Mouse (Mus musculus) spleen, adult 2 months (tissue): ENCODE measurements around the gene Mrpl38.

Experiments
- CTCF ChIP-seq: fragments of 200-500 bp; IDR thresholded peaks from 2 replicates; pipeline ENCODE4 v1.5.1; 2011; ENCODE audit warnings: mild to moderate bottlenecking, inconsistent platforms; ENCODE audit not compliant: insufficient read depth, insufficient read length, insufficient replicate concordance; ENCODE audit errors: extremely low read depth
- POLR2A ChIP-seq: fragments of 200-500 bp; IDR thresholded peaks from 2 replicates; pipeline ENCODE4 v1.6.1; 2011; ENCODE audit warnings: low read depth, low read length, inconsistent platforms

GRCm38 (mm10) chr11:116088188-116088587, 50.5 kb downstream of the Mrpl38 start:
- TF ChIP-seq CTCF: no peak
- no peak for TF ChIP-seq POLR2A
